Mouse (Mus musculus): Measurements from ENCODE around the gene Nphp1. TPM values are rescaled to one million over a fixed set of nuclear protein-coding genes. Genes with fewer than 3 reads are reported as not detected.

Nphp1 gene
- 18.8 and 19.9 TPM in 2 replicates for polyA plus RNA-seq (2015; fragmentation: Nextera tagmentation; extraction: Ambion mirVana)

- H3K4me2 ChIP-seq, result peak within 1 kb of the TSS; percentile 70
- WGBS, result under 1% methylated on average over 40 of the region's 40 CpGs
Observed at GRCm38 (mm10) chr2:127788440-127789116, at the start of gene Nphp1. Gene Nphp1, minus strand, starts transcription at chr2:127788897.

GRCm38 (mm10) chr2:127832833-127833190 lies 44.1 kb upstream of the Nphp1 start:
- Histone ChIP-seq H3K9ac (no peak overlapping the region), H3K27me3 (peaks cover 15% of the 10 kb centered on the region), H3K27ac (no peak overlapping the region), H3K36me3 (no peaks in the 10 kb centered on the region), H3K4me3 (no peak overlapping the region), H3K4me1 (replicated peaks) (peaks cover 14% of the 10 kb centered on the region), H3K4me2 (no peak overlapping the region), H3K9me3 (no peaks in the 10 kb centered on the region)
- no peak for ATAC-seq (ENCODE audit: low FRiP score)
- 17% methylated on average over 2 of the region's 2 CpGs for WGBS

More at GRCm38 (mm10) chr2:127788440-127789116, at the start of gene Nphp1:
- ATAC-seq (ENCODE audit: low FRiP score), result peak; percentile 74
- Histone ChIP-seq H3K36me3 (no peaks in the 10 kb centered on the region), H3K9me3 (no peaks in the 10 kb centered on the region), H3K27ac (peak within 1 kb of the TSS; percentile 19; the same call in 1 of the 2 replicates), H3K4me1 (replicated peaks) (peaks cover 29% of the 10 kb centered on the region), H3K27me3 (no peaks in the 10 kb centered on the region), H3K9ac (peak within 1 kb of the TSS; percentile 79), H3K4me3 (peak within 1 kb of the TSS; percentile 74)

GRCm38 (mm10) chr2:127832103-127832832 lies 43.6 kb upstream of the Nphp1 start:
- Histone ChIP-seq H3K4me3 (peak overlapping the region; percentile 59), H3K9ac (peak overlapping the region; percentile 62), H3K36me3 (no peaks in the 10 kb centered on the region), H3K9me3 (no peaks in the 10 kb centered on the region), H3K4me2 (peak overlapping the region; percentile 86), H3K4me1 (replicated peaks) (peaks cover 14% of the 10 kb centered on the region), H3K27me3 (peaks cover 11% of the 10 kb centered on the region), H3K27ac (peak overlapping the region; percentile 23; the same call in 1 of the 2 replicates)
- WGBS, result 42% methylated on average over 11 of the region's 11 CpGs
- peak; percentile 63 for ATAC-seq (ENCODE audit: low FRiP score)

GRCm38 (mm10) chr2:127831401-127832102 lies 42.9 kb upstream of the Nphp1 start, which contains the start of gene Bub1:
Gene Bub1, minus strand, starts transcription at chr2:127831865.
- Histone ChIP-seq H3K4me2 (peak within 1 kb of the TSS; percentile 86), H3K27me3 (peaks cover 8% of the 10 kb centered on the region), H3K9ac (peak within 1 kb of the TSS; percentile 62), H3K36me3 (no peaks in the 10 kb centered on the region), H3K4me3 (peak within 1 kb of the TSS; percentile 59), H3K27ac (peak within 1 kb of the TSS; percentile 23; the same call in 1 of the 2 replicates), H3K4me1 (replicated peaks) (peaks cover 14% of the 10 kb centered on the region), H3K9me3 (no peaks in the 10 kb centered on the region)
- peak; percentile 99 for ATAC-seq (ENCODE audit: low FRiP score)
- WGBS, result under 1% methylated on average over 56 of the region's 56 CpGs

GRCm38 (mm10) chr2:127791919-127792603 lies 3.4 kb upstream of the Nphp1 start, which contains the start of gene Mtln:
Gene Mtln, minus strand, starts transcription at chr2:127792488.
- WGBS, result under 1% methylated on average over 37 of the region's 37 CpGs
- H3K4me3 ChIP-seq, result peak within 1 kb of the TSS; percentile 78
- H3K36me3 ChIP-seq, result no peaks in the 10 kb centered on the region
- no peaks in the 10 kb centered on the region for H3K9me3 ChIP-seq
- peak within 1 kb of the TSS; percentile 88 for H3K27ac ChIP-seq
- peak within 1 kb of the TSS; percentile 77 for H3K9ac ChIP-seq
- peaks cover 29% of the 10 kb centered on the region for H3K4me1 ChIP-seq (replicated peaks)
- no peaks in the 10 kb centered on the region for H3K27me3 ChIP-seq
- ATAC-seq (ENCODE audit: low FRiP score), result peak; percentile 96
- peak within 1 kb of the TSS; percentile 72 for H3K4me2 ChIP-seq

- peak overlapping the region; percentile 70 for H3K4me2 ChIP-seq
- H3K27me3 ChIP-seq, result no peaks in the 10 kb centered on the region
- H3K27ac ChIP-seq, result no peak overlapping the region
- H3K9me3 ChIP-seq, result no peaks in the 10 kb centered on the region
- H3K36me3 ChIP-seq, result no peaks in the 10 kb centered on the region
- peak overlapping the region; percentile 74; the same call in 1 of the 2 replicates for H3K4me3 ChIP-seq
- no peak for ATAC-seq (ENCODE audit: low FRiP score)
- H3K4me1 ChIP-seq (replicated peaks), result peaks cover 29% of the 10 kb centered on the region
- 19% methylated on average over 9 of the region's 9 CpGs for WGBS
- H3K9ac ChIP-seq, result no peak overlapping the region; the same call in 1 of the 2 replicates
Observed at GRCm38 (mm10) chr2:127789651-127790270, 1.1 kb upstream of the Nphp1 start.

GRCm38 (mm10) chr2:127789138-127789537 lies 441 bp upstream of the Nphp1 start:
- H3K36me3 ChIP-seq, result no peaks in the 10 kb centered on the region
- H3K27me3 ChIP-seq, result no peaks in the 10 kb centered on the region
- no peaks in the 10 kb centered on the region for H3K9me3 ChIP-seq
- peak overlapping the region; percentile 74 for H3K4me3 ChIP-seq
- ATAC-seq (ENCODE audit: low FRiP score), result no peak; the same call in 1 of the 2 replicates
- H3K27ac ChIP-seq, result no peak overlapping the region
- H3K4me1 ChIP-seq (replicated peaks), result peaks cover 29% of the 10 kb centered on the region
- H3K9ac ChIP-seq, result peak overlapping the region; percentile 79
- 8% methylated on average over 11 of the region's 11 CpGs for WGBS
- H3K4me2 ChIP-seq, result peak overlapping the region; percentile 70

GRCm38 (mm10) chr2:127787226-127787625 lies 1.5 kb downstream of the Nphp1 start:
- Histone ChIP-seq H3K36me3 (no peaks in the 10 kb centered on the region), H3K4me2 (no peak overlapping the region), H3K4me3 (no peak overlapping the region), H3K27me3 (no peaks in the 10 kb centered on the region), H3K9me3 (no peaks in the 10 kb centered on the region), H3K4me1 (replicated peaks) (peaks cover 29% of the 10 kb centered on the region), H3K9ac (no peak overlapping the region), H3K27ac (no peak overlapping the region)
- no peak for ATAC-seq (ENCODE audit: low FRiP score)
- 98% methylated on average over 5 of the region's 5 CpGs for WGBS

GRCm38 (mm10) chr2:127778451-127778850 lies 10.2 kb downstream of the Nphp1 start:
- no peak overlapping the region for H3K4me2 ChIP-seq
- no peaks in the 10 kb centered on the region for H3K9me3 ChIP-seq
- H3K4me1 ChIP-seq (replicated peaks), result 0 out of 2 replicates have a peak, but pooled peaks cover 4% of the 10 kb centered on the region
- H3K9ac ChIP-seq, result no peak overlapping the region
- WGBS, result 92% methylated on average over 5 of the region's 5 CpGs
- no peak overlapping the region for H3K4me3 ChIP-seq
- no peak overlapping the region for H3K27ac ChIP-seq
- no peaks in the 10 kb centered on the region for H3K27me3 ChIP-seq
- peaks cover 26% of the 10 kb centered on the region for H3K36me3 ChIP-seq
- ATAC-seq (ENCODE audit: low FRiP score), result no peak

GRCm38 (mm10) chr2:127775013-127775412 lies 13.7 kb downstream of the Nphp1 start:
- 68% methylated on average over 3 of the region's 3 CpGs for WGBS
- no peak overlapping the region for H3K27ac ChIP-seq
- no peaks in the 10 kb centered on the region for H3K9me3 ChIP-seq
- H3K4me2 ChIP-seq, result no peak overlapping the region
- H3K27me3 ChIP-seq, result no peaks in the 10 kb centered on the region
- no peak overlapping the region for H3K4me3 ChIP-seq
- H3K36me3 ChIP-seq, result peaks cover 42% of the 10 kb centered on the region
- 0 out of 2 replicates have a peak, but pooled peaks cover 4% of the 10 kb centered on the region for H3K4me1 ChIP-seq (replicated peaks)
- no peak overlapping the region for H3K9ac ChIP-seq
- no peak for ATAC-seq (ENCODE audit: low FRiP score)

GRCm38 (mm10) chr2:127774578-127774941 lies 14.1 kb downstream of the Nphp1 start:
- no peak overlapping the region for H3K4me2 ChIP-seq
- no peaks in the 10 kb centered on the region for H3K9me3 ChIP-seq
- H3K4me1 ChIP-seq (replicated peaks), result 0 out of 2 replicates have a peak, but pooled peaks cover 4% of the 10 kb centered on the region
- H3K27me3 ChIP-seq, result no peaks in the 10 kb centered on the region
- no peak overlapping the region for H3K9ac ChIP-seq
- 0 out of 2 replicates have a peak overlapping the region, but pooled peaks have one; percentile 41 for H3K27ac ChIP-seq
- H3K36me3 ChIP-seq, result peaks cover 43% of the 10 kb centered on the region
- no peak overlapping the region for H3K4me3 ChIP-seq
- 24% methylated on average over 1 of the region's 1 CpGs for WGBS
- no peak for ATAC-seq (ENCODE audit: low FRiP score)

Measured in hindbrain, embryonic 13.5 days (tissue).